Mouse (Mus musculus) gastrocnemius, postnatal 4 days (tissue): ENCODE results near the gene Uba3. TPM values are rescaled to one million over a fixed set of nuclear protein-coding genes. Genes with fewer than 3 reads are reported as not detected.
A peak's percentile ranks its signal among the peaks of the same experiment; 100 is the strongest.

Experiments used
- DNase-seq, 2 experiments: peaks; one replicate each; pipeline ENCODE4 v3.0.0; 2021 to 2022; ENCODE audit warnings: low spot score in 2 of 2, mixed read lengths in 2 of 2
- long read RNA-seq, 2 experiments: library from polyadenylated mRNA; stranded (forward); transcript quantifications; one replicate each; pipeline ENCODE4 v2.0.0; 2021
- total RNA-seq, 2 experiments: library from RNA; stranded (reverse); gene quantifications; 2 replicates each; pipeline ENCODE4 v1.2.3; 2021

Gene Uba3
- total RNA-seq, result 10 to 100 TPM; 60.1 to 71.6 TPM
- long read RNA-seq, experiment 1, transcript Uba3-201 (18 exons, 2,257 nt), result major isoform, 32 of 62 reads
- long read RNA-seq, experiment 1, transcript Uba3-202 (17 exons, 2,465 nt), result minor isoform, 16 of 62 reads
- long read RNA-seq, experiment 1, partial matches to known transcripts, result 8 of 62 reads
- long read RNA-seq, experiment 1, other reads (novel, unspliced or antisense), result 6 of 62 reads
- long read RNA-seq, experiment 2, transcript Uba3-201 (18 exons, 2,257 nt), result major isoform, 31 of 62 reads
- long read RNA-seq, experiment 2, transcript Uba3-202 (17 exons, 2,465 nt), result minor isoform, 22 of 62 reads
- long read RNA-seq, experiment 2, partial matches to known transcripts, result 4 of 62 reads
- long read RNA-seq, experiment 2, other reads (novel, unspliced or antisense), result 4 of 62 reads

DNA sequence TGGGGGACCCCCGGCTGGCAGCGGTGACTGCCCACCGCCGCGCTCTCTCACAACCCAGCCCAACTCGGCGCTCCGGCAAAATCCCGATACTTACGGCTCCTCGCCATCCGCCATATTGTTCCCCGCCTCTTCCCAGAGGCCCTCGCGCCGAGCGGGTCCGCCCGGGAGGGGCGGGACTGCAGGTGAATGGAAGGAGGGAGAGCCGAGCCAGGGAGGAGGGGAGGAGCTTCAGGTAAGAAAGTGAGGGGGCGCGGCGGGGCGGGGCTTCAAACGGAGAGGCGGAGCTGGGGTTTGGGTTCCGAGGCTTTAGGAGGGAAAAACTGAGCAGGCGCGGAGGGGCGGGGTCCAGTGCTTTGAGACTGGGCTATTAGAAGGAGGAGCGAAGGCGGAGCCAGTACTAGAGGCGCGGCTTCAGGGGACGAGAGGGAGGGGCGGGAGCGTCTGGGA is at the start of gene Uba3:
Gene Uba3, minus strand, starts transcription at position 209 of the 447 bp plus-strand sequence.
- DNase-seq, result peak; percentile 97 to 100

DNA sequence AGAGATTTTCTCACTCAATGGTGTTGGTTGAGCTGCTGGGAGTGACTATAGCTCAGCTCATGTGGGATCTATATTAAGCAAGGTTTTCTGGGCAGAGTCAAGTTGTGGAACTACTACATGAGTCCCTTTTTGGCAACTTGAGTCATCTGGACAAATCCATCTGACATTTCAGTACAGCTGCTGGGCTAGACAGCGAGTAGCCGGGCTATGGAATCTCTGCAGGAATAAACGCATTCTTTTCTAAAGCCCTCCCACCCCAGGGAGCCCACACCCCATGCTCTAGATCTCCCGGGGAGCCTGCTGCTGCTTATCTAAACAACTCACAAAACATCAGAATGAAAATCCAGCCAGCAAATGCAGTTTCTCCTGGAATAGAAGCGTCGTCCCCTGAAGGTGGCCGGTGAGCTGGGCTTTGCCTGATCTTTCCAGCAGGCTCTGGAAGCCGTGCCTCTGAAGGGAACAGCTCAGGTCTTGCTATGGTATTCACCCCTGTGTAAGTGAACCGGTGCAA is 47.3 kb upstream of the Uba3 start, which contains the start of gene Lmod3:
Gene Lmod3, minus strand, starts transcription at position 49 of the 511 bp plus-strand sequence.
- peak in 1 of 2 experiments; percentile 24 for DNase-seq

DNA sequence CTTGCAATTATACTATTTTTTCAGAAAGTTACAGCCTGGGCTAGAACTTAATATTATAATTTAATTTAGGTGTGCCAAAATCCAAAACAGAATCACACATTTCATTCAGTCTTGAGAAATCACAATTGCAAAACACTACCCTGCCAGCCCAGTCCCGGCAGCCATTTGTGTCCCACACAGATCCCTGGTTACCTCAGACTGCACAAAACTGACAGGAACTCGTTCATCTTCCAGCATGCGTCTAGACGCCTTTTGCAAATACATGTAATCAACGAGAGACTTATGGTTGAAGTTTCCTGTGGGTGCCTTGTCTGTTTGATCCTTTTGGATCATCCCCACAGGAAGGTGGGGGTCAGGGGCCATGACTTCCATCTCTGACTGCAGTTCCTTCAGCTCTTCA is 46.6 kb upstream of the Uba3 start:
- no peak for DNase-seq

DNA sequence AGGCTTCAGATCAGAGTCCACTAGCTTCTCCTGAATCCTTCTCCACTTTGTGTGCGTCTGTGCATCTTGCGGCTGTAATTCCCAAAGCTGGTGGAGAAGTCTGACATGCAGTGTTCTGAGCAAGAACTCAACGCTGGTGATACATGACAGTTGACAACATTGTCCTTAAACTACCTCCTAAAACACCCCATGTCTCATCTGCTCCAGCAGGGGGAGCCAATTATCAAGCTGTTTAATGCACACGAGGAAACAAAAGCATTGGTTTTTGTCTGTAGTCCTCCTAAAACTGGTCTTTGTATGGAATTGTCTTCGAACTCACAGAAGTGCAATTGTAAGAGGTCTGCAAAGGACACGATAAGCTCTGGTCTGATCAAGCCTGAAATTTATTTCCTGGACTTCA is 45.5 kb upstream of the Uba3 start:
- DNase-seq, result peak in 1 of 2 experiments; percentile 44

DNA sequence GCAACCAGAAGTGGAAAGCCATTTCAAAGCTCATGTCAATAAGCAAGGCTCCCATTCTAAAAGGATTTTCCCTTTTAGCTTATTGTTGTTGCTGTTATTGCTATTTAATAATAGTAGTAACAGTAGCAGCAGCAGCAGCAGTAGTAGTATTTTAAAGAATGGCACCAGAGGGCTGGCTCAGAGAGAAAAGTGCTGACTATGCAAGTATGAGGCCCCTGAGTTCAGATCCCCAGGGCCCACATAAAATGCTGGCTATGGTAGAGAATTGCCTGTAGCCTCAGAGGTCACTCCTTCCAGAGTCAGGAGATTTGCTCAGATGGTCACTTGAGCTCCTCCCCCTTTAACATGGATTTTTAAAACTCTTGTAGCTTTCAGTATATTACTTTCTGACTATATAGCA is 39.8 kb upstream of the Uba3 start:
- DNase-seq, result no peak

DNA sequence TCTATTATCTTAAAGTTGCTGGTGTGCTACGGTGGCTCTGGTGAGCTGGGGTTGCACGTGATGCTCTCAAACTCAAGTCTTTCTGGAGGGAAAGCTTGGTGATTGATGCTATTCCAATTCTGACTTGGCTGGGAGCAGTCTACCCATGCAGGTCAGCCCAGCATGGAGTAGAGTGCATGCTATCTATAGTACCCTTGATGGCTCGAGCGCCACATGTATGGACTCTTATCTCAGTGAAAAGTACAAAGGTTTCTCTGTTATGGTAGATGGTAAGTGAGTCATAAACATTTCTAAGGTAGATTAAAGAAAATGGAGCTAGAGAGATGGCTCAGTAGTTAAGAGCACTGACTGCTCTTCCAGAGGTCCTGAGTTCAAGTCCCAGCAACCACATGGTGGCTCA is 37.1 kb upstream of the Uba3 start:
- no peak for DNase-seq

DNA sequence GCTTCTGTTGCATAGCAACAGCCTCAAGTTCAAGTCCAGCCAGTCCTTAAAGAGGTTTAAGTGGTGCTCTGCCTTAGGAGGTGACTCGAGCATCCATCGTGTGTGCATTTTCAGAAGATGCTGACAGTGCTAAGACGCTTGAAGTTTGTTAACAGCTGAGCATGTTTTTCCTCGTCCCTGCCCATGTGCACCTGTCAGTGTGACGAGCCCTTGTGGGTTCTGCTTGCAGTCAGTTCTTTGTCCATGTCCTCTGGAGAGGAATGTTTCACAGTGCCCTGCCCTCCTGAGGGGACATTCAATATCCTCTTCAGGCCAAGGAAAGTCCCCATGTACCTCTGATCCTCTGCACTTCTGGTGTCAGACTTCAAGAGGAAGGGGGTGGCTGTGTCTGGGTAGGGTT is 34.6 kb upstream of the Uba3 start:
- DNase-seq, result no peak

DNA sequence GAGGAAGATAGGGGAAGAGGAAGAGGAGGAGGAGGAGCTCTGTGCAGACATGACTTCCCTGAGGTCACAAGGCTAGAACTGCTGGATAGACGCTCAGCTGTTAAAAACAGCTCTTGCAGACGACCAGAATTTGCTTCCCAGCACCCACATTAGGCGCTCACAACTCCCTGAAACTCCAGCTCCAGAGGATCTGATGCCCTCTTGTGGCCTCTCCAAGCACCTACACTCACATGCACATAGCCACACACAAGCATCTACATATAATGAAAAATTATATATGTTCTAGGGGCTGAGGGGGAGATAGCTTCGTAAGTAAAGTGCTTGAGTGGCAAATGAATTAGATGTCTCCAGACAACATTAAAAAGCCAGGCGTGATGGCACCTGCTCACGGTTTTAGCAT is 33.9 kb upstream of the Uba3 start:
- no peak for DNase-seq

DNA sequence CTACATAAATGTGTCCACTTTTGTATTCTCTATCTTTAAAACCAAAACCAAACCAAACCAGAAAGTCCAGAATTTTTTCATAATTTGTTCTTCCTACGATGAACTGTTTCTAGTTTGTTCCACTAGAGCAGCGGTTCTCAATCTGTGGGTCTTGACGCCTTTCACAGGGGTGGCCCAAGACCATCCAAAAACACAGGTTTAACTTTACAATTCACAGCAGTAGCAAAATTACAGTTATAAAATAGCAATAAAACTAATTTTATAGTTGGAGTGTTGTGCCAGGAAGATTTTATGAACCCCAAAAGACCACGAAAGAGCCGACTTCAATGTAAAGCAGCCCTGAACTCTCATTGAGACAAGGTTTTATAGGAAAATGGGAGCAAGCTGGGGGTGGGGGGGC is 30.6 kb upstream of the Uba3 start:
- DNase-seq, result no peak

DNA sequence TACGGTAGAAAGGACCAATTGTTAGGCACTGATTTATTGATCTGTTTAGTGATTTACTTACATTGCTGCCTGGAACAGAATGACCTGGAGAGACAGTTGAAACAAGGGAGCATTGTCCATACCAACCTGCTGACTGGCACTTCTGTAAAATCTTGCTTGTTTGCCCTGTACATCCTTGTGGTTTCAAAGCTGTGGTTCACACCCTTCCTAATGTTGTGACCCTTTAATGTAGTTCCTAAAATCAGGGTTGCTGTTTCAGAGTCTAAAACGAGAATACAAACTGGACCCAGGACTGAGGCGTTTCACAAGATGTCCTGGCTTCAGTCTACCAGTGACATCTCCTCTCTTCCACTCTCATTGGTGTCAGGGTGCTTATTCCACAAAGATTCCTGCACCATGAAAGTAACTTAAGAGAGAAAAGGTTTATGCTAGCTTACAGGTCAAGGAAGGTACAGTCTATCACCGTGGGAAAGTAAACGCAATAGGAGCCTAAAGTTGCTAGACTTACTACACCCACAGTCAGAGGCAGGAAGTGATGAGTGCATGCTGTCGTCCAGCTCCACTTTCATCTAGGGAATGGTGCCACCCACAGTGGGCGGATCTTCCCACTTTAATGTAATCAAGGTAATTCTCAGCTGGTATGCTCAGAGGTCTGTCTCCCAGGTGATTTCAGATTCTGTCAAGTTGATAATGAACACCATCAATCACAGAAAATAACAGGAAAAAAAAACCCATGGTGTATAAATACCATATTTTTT is 29.6 kb upstream of the Uba3 start:
- no peak for DNase-seq

DNA sequence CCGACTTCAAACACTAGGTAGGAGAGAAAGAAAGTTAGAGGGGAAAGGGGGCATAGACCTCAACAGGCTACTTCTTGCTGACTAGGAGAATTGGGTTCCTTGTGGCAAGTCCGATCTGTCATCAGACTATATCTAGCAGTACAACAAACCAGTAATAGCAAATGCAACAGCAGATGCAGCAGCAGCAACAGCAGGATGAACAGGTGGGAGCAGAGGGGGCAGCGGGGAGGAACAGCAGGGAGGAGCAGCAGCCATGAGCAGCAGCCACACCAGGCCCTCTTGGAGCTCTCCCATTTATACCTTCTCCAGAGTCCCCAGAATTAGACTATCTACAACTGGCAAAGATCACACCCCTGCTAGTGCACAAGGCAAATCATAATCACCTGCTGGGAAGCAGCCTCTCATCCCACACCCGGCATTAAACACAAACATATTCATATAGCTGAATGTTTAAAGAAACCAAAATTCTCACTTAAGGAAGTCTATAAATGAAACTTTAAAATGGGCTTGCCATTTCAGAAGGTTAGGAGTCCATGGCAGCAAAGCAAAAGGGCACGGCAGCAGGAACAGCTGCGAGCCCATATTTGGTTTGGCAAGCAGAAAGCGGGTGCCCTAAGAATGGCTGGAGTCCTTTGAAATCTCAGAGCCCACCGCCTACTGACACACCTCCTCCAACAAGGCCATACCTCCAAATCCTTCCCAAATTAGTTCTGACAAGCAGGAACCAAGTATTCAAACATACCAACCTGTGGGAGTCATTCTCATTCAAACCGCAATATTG is 21.8 kb upstream of the Uba3 start:
- no peak for DNase-seq

DNA sequence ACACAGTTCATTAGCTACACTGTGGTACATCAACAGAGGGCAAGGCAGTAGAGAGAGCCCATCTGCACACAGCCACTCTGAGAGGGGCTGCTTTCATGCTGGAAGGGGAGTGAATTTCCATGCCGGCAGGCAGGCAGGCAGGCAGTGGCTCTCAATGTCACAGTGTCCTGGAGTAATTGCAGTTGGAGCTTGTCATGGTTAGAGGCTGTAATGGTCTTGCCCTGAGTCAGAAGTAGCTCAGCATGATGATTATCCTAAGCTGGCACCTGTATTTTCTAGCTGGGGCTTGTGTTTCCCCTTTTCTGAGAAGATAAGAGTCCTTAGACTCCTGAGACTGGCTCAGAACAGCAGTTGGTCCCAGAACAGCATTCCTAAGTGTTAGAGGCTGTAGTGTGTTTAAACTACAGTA is 20.6 kb upstream of the Uba3 start:
- DNase-seq, result no peak

DNA sequence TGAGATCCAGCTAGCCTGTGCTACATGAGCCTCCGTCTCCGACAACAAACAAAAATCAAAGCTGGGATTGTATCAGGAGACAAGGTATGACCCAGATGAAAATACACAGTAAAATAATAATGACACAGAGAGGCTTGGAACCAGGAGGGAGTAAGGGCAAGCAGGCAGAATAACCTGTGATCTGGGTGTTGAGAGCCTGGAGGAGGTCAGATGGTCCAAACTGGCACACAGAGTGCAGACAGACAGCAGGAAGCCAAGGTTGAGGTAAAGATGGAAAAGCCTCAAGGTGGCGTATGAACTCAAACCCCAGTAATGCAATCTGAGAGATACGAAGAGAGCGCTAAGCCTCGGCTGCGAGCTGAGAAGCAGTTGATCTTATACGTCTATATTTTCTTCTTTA is 19.1 kb upstream of the Uba3 start:
- DNase-seq, result no peak

DNA sequence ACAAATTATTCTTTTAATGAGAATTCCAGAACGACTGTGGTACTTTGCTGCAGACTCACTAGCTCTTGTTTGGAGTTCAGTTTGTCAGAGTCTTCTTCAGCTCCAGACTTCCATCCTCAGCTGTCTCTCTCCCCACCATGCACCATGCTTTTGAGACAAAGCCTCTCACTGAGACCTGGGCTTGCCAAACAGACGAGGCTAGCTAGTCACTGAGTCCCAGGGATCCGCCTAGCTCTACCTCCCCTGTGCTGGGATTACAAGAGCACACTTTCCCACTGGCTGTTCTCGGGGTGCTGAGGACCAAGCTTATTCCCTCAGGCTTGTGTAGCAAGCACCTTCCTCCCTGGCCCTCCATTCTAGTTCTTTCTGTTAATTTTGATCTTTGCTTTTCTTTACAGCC is 18.1 kb upstream of the Uba3 start:
- DNase-seq, result no peak

DNA sequence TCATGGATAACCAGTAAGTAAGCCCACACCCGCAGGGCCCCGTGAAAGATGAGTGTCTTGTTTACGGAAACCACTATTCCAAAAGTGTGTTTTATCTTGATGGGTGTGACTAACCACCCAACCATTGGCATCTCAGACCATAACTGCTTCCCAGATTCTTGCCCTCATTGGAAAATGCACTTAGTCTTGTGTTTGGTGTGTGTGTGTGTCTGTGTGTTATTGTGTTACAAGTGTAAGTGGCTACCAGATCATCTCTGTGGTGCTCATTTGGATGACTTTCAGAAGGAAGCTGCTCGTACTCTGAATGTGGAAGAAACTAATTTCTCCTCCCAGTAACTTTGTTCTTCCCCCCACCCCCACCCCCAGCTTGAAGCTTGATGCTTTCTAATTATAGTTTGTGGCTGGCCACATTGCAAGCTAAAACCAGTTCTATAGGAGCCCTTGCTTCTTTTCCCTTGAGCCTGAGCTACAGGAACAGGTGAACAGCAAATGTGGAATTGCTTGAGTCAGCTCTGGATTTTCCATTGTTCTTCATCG is 17.6 kb upstream of the Uba3 start:
- DNase-seq, result no peak

DNA sequence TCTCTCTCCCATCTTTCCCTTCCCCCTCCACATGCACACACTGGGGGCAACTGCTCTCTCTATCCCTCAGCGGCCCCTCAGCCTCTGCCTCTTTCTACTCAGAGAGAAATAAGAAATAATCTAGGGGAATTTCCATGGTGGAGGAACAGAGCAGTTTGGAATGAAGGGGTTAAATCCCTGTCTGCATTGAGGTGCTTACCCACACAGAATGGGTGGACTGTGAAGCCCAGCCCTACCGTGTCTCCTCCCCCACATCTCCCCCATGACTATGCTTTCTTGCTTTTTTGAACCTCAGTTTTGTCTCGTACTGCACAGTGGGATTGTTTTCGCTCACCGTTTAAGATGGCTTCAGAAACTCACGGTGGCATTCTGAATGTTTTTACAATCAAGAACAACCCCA is 16.9 kb upstream of the Uba3 start:
- DNase-seq, result no peak

DNA sequence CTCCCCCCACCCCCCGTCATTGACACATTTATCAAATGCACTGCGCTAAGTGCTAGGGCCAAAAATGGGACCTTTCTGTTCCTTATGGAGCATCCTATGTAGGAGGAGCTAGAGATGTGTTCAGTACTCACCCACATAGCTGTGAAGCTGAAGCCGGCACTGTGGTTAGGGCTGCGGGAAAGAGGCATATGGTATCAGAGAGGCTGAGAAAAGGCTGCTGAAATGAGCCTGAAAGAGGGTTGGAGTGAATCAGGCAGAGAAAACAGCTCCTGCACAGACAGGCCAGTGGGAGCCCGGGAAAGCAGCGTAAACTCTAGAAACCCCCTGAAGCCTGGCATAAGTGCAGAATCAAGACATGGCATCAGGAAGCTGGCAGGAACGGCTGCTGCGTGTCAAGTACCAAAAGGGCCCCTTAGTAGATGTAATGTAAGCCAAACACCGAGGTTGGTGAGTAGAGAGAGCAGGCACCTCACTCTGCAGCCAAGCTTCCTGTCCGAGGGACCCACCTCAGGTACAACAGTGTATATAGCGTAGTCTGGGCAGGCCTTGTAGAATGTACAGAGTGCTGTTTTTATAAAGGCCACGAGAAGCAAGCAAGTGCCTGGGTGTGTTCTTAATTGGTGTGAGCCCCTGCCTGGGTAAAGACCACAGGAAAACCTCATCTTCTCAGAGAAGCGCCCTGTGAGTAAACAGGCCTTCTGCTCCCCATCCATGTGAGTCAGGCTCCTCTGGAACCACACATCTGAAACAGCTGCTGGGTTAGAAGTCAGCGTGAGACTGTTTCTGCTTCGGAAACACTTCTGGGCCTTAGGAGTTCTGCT is 16.0 kb upstream of the Uba3 start:
- no peak for DNase-seq

DNA sequence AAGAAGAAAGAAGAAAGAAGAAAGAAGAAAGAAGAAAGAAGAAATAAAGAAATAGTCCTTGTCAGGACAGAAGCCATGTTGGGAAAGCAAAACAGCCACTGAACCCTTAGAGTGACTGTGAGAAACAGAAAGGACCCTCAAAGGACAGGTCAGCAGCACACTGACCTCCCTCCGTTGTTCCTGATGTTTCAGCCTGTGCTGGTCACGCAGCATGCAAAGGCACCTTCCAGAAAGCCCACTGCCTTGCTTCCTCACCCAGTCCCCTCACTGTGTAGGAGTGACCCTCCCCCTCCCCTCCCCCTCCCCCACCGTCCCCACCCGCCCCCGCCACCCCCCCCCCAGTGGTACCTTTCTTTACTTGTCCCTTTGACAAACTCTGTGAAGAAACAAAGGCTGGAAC is 15.2 kb upstream of the Uba3 start:
- DNase-seq, result no peak

DNA sequence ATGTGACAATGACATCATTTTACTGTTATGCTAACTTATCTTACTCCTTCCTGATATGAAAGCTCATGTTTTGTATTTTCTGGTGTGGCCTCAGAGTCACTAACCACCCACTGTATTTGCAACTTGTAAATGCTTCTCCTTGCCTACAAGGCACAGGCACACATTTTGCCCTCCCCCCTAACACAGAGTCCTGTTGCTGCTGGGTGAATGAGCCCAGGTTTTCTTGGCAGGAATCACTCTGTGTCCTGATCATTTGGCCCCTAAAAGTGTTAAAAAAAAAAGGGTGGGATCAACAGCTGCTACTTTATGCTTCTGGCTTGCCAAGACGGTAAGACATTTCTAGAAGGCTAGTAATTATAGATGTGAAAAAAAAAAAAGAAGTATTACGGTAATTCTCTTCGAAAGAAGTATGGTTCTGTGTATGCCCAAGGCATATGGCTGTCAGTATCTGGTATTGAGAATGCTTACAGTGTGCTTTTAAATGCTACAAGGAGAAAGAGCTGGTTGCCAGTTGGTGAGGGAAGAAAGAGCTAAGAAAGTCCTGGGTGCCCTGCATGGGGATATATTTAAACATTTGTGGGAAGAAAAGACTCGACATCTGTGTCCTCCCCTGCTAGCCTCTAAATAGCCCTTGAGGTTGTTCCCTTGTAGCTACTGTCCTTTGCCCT is 10.8 kb upstream of the Uba3 start:
- no peak for DNase-seq

DNA sequence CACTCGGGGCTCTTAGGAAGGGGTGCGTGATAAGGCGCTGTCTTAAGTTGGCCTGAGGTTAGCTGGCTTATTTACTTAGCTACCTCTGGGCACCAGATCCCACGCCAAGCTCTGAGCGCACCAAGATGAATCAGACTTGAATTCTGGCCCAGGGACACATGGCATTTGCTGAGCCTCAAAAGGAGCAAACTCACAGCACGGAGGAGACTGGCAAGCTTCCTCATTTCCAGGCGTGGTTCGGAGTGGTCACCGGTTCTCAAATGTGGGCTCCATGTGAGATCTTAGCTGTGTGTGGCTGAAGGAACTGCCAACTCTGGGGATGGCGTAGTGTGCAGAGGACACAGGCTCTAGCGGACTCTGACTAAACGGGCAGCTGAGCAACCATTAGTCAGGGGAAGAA is 6.5 kb upstream of the Uba3 start:
- DNase-seq, result peak in 1 of 2 experiments; percentile 38
